Mouse (Mus musculus): ENCODE measurements around the gene Fmo2. TPM values are rescaled to one million over a fixed set of nuclear protein-coding genes. Genes with fewer than 3 reads are reported as not detected.
A peak's percentile ranks its signal among the peaks of the same experiment; 100 is the strongest.

The Fmo2 gene
- polyA plus RNA-seq, 1 experiment from 2014 or later = not detected

GRCm38 (mm10) chr1:162901879-162902278 lies 3.4 kb upstream of the Fmo2 start:
- no peak overlapping the region for H3K4me2 ChIP-seq (ENCODE audit: low read depth, low read length)
- no peak overlapping the region for H3K9ac ChIP-seq (replicated peaks; ENCODE audit: low read depth, low read length)
- H3K9me3 ChIP-seq (ENCODE audit: control insufficient read depth, low read length) = no peaks in the 10 kb centered on the region
- H3K4me3 ChIP-seq (ENCODE audit: low read depth, low read length) = no peak overlapping the region
- H3K27me3 ChIP-seq (ENCODE audit: control insufficient read depth, insufficient read depth, low read length) = no peaks in the 10 kb centered on the region
- no peaks in the 10 kb centered on the region for H3K36me3 ChIP-seq (ENCODE audit: control insufficient read depth, insufficient read depth, low read length)
- H3K27ac ChIP-seq (ENCODE audit: low read depth, low read length) = no peak overlapping the region
- no peaks in the 10 kb centered on the region for H3K4me1 ChIP-seq (ENCODE audit: control insufficient read depth, insufficient read depth, low read length)
- WGBS = 39% methylated on average over 4 of the region's 4 CpGs
- ATAC-seq (ENCODE audit: low read depth) = peak; percentile 94

- peak; percentile 67; the same call in 1 of the 2 replicates for ATAC-seq (ENCODE audit: low read depth)
- Histone ChIP-seq H3K27ac (ENCODE audit: low read depth, low read length) (no peak overlapping the region), H3K9me3 (ENCODE audit: control insufficient read depth, low read length) (no peaks in the 10 kb centered on the region), H3K4me2 (ENCODE audit: low read depth, low read length) (no peak overlapping the region), H3K27me3 (ENCODE audit: control insufficient read depth, insufficient read depth, low read length) (no peaks in the 10 kb centered on the region), H3K4me3 (ENCODE audit: low read depth, low read length) (no peak overlapping the region), H3K9ac (replicated peaks; ENCODE audit: low read depth, low read length) (no peak overlapping the region), H3K4me1 (ENCODE audit: control insufficient read depth, insufficient read depth, low read length) (no peaks in the 10 kb centered on the region), H3K36me3 (ENCODE audit: control insufficient read depth, insufficient read depth, low read length) (no peaks in the 10 kb centered on the region)
- WGBS = 46% methylated on average over 6 of the region's 6 CpGs
Observed at GRCm38 (mm10) chr1:162895900-162896299, 2.6 kb downstream of the Fmo2 start.

- no peak overlapping the region for H3K4me3 ChIP-seq (ENCODE audit: low read depth, low read length)
- 90% methylated on average over 6 of the region's 6 CpGs for WGBS
- H3K4me1 ChIP-seq (ENCODE audit: control insufficient read depth, insufficient read depth, low read length) = no peaks in the 10 kb centered on the region
- H3K9ac ChIP-seq (replicated peaks; ENCODE audit: low read depth, low read length) = no peak overlapping the region
- no peaks in the 10 kb centered on the region for H3K27me3 ChIP-seq (ENCODE audit: control insufficient read depth, insufficient read depth, low read length)
- no peak overlapping the region for H3K4me2 ChIP-seq (ENCODE audit: low read depth, low read length)
- no peak overlapping the region for H3K27ac ChIP-seq (ENCODE audit: low read depth, low read length)
- ATAC-seq (ENCODE audit: low read depth) = no peak
- H3K36me3 ChIP-seq (ENCODE audit: control insufficient read depth, insufficient read depth, low read length) = no peaks in the 10 kb centered on the region
- H3K9me3 ChIP-seq (ENCODE audit: control insufficient read depth, low read length) = no peaks in the 10 kb centered on the region
Observed at GRCm38 (mm10) chr1:162893014-162893413, 5.5 kb downstream of the Fmo2 start.

GRCm38 (mm10) chr1:162891980-162892451 lies 6.5 kb downstream of the Fmo2 start:
- 78% methylated on average over 6 of the region's 6 CpGs for WGBS
- Histone ChIP-seq H3K9me3 (ENCODE audit: control insufficient read depth, low read length) (no peaks in the 10 kb centered on the region), H3K4me1 (ENCODE audit: control insufficient read depth, insufficient read depth, low read length) (no peaks in the 10 kb centered on the region), H3K4me3 (ENCODE audit: low read depth, low read length) (no peak overlapping the region), H3K27me3 (ENCODE audit: control insufficient read depth, insufficient read depth, low read length) (no peaks in the 10 kb centered on the region), H3K27ac (ENCODE audit: low read depth, low read length) (no peak overlapping the region), H3K4me2 (ENCODE audit: low read depth, low read length) (no peak overlapping the region), H3K36me3 (ENCODE audit: control insufficient read depth, insufficient read depth, low read length) (no peaks in the 10 kb centered on the region), H3K9ac (replicated peaks; ENCODE audit: low read depth, low read length) (no peak overlapping the region)
- no peak for ATAC-seq (ENCODE audit: low read depth)

- Histone ChIP-seq H3K36me3 (ENCODE audit: control insufficient read depth, insufficient read depth, low read length) (no peaks in the 10 kb centered on the region), H3K4me2 (ENCODE audit: low read depth, low read length) (no peak overlapping the region), H3K27ac (ENCODE audit: low read depth, low read length) (no peak overlapping the region), H3K27me3 (ENCODE audit: control insufficient read depth, insufficient read depth, low read length) (no peaks in the 10 kb centered on the region), H3K9ac (replicated peaks; ENCODE audit: low read depth, low read length) (no peak overlapping the region), H3K4me3 (ENCODE audit: low read depth, low read length) (no peak overlapping the region), H3K4me1 (ENCODE audit: control insufficient read depth, insufficient read depth, low read length) (no peaks in the 10 kb centered on the region), H3K9me3 (ENCODE audit: control insufficient read depth, low read length) (no peaks in the 10 kb centered on the region)
- no peak for ATAC-seq (ENCODE audit: low read depth)
- WGBS = 88% methylated on average over 12 of the region's 12 CpGs
Observed at GRCm38 (mm10) chr1:162888646-162889045, 9.9 kb downstream of the Fmo2 start.

DNA sequence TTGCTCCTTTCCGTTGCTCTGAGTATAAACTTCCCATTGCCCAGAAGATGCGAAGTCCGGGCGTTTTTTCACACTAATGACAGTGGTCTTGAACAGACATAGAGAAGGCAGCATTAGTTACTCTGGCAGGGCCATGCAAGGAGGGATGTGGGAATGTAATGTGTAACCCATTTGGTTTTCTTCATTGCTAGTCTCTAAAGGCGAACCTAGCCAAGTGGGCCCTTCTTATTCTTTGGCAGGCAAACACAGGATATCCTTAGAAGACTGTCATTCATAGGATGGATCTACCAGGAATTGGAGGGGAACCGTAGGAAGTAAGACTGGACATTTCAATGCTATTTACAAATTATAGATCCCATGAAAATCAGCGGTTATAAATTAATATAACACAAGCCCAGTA lies 10.9 kb downstream of the Fmo2 start:
- no peak for ATAC-seq (ENCODE audit: low read depth)
- WGBS = 93% methylated on average over 7 of the region's 7 CpGs

DNA sequence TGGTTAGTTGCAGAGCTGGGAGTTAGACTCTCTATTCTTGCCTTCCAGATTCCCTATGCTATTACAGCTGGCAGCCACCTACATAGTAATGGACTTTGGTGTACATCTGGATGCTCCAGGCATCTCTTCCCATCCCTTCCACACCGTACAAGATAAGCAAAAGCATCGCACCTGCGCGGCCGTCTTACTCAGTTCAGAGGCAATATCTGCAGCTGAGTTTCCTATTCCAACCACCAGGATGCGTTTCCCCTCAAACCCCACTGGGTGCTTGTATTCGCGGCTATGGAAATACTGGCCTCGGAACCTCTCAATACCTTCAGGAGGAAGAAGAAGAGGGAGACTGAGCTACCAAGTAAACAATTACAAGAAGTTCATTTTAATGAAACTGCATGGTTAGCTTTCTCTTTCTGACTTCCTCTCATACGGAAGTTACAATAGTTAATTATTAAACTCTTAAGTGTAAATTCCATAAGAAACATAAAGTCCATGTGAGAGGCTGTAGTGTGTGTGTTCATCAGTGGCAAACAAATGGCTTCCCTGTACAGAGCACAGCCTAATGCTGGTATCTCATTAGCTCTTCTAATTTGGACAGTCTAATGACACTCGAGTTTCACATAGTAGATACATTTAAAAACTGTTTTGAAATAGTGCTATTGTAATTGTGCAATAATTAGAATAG lies 12.2 kb downstream of the Fmo2 start:
- Histone ChIP-seq H3K4me2 (ENCODE audit: low read depth, low read length) (no peak overlapping the region), H3K27ac (ENCODE audit: low read depth, low read length) (no peak overlapping the region), H3K27me3 (ENCODE audit: control insufficient read depth, insufficient read depth, low read length) (no peaks in the 10 kb centered on the region), H3K36me3 (ENCODE audit: control insufficient read depth, insufficient read depth, low read length) (no peaks in the 10 kb centered on the region), H3K4me3 (ENCODE audit: low read depth, low read length) (no peak overlapping the region), H3K4me1 (ENCODE audit: control insufficient read depth, insufficient read depth, low read length) (no peaks in the 10 kb centered on the region), H3K9ac (replicated peaks; ENCODE audit: low read depth, low read length) (no peak overlapping the region), H3K9me3 (ENCODE audit: control insufficient read depth, low read length) (no peaks in the 10 kb centered on the region)
- ATAC-seq (ENCODE audit: low read depth) = no peak
- WGBS = 87% methylated on average over 11 of the region's 11 CpGs

More for the DNA sequence above, 10.9 kb downstream of the Fmo2 start:
- no peak overlapping the region for H3K27ac ChIP-seq (ENCODE audit: low read depth, low read length)
- H3K9ac ChIP-seq (replicated peaks; ENCODE audit: low read depth, low read length) = no peak overlapping the region
- H3K9me3 ChIP-seq (ENCODE audit: control insufficient read depth, low read length) = no peaks in the 10 kb centered on the region
- no peaks in the 10 kb centered on the region for H3K36me3 ChIP-seq (ENCODE audit: control insufficient read depth, insufficient read depth, low read length)
- no peaks in the 10 kb centered on the region for H3K27me3 ChIP-seq (ENCODE audit: control insufficient read depth, insufficient read depth, low read length)
- no peak overlapping the region for H3K4me3 ChIP-seq (ENCODE audit: low read depth, low read length)
- no peak overlapping the region for H3K4me2 ChIP-seq (ENCODE audit: low read depth, low read length)
- no peaks in the 10 kb centered on the region for H3K4me1 ChIP-seq (ENCODE audit: control insufficient read depth, insufficient read depth, low read length)

- Histone ChIP-seq H3K9me3 (ENCODE audit: control insufficient read depth, low read length) (no peaks in the 10 kb centered on the region), H3K4me2 (ENCODE audit: low read depth, low read length) (no peak overlapping the region), H3K27ac (ENCODE audit: low read depth, low read length) (no peak overlapping the region), H3K9ac (replicated peaks; ENCODE audit: low read depth, low read length) (no peak overlapping the region), H3K4me3 (ENCODE audit: low read depth, low read length) (no peak overlapping the region), H3K36me3 (ENCODE audit: control insufficient read depth, insufficient read depth, low read length) (no peaks in the 10 kb centered on the region), H3K4me1 (ENCODE audit: control insufficient read depth, insufficient read depth, low read length) (no peaks in the 10 kb centered on the region), H3K27me3 (ENCODE audit: control insufficient read depth, insufficient read depth, low read length) (no peaks in the 10 kb centered on the region)
- 83% methylated on average over 4 of the region's 4 CpGs for WGBS
- no peak for ATAC-seq (ENCODE audit: low read depth)
Observed at GRCm38 (mm10) chr1:162882681-162883080, 15.8 kb downstream of the Fmo2 start.

GRCm38 (mm10) chr1:162879595-162880369 lies 18.7 kb downstream of the Fmo2 start:
- Histone ChIP-seq H3K4me1 (ENCODE audit: control insufficient read depth, insufficient read depth, low read length) (no peaks in the 10 kb centered on the region), H3K4me2 (ENCODE audit: low read depth, low read length) (no peak overlapping the region), H3K27ac (ENCODE audit: low read depth, low read length) (no peak overlapping the region), H3K36me3 (ENCODE audit: control insufficient read depth, insufficient read depth, low read length) (no peaks in the 10 kb centered on the region), H3K9ac (replicated peaks; ENCODE audit: low read depth, low read length) (no peak overlapping the region), H3K27me3 (ENCODE audit: control insufficient read depth, insufficient read depth, low read length) (no peaks in the 10 kb centered on the region), H3K9me3 (ENCODE audit: control insufficient read depth, low read length) (no peaks in the 10 kb centered on the region), H3K4me3 (ENCODE audit: low read depth, low read length) (no peak overlapping the region)
- no peak for ATAC-seq (ENCODE audit: low read depth)
- 66% methylated on average over 11 of the region's 11 CpGs for WGBS
